Mouse (Mus musculus) heart, adult 2 months (tissue): ENCODE measurements around the gene Trub1.

Source experiments
- CTCF ChIP-seq: fragments of 200-600 bp; IDR thresholded peaks from 2 replicates; pipeline ENCODE4 v1.8.1; 2022; ENCODE audit warnings: antibody characterized with exemption, mild to moderate bottlenecking, moderate library complexity
- POLR2A ChIP-seq: fragments of 200-500 bp; IDR thresholded peaks from 2 replicates; pipeline ENCODE4 v1.6.1; 2011; ENCODE audit warnings: mild to moderate bottlenecking, low read depth, low read length, control low read depth; ENCODE audit not compliant: insufficient read depth

- TF ChIP-seq CTCF (no peak), POLR2A (no peak)
These were observed 38.3 kb downstream of the Trub1 start for GRCm38 (mm10) chr19:57491030-57491429.
